Mouse (Mus musculus): ENCODE results near the gene Gm21863. TPM values are rescaled to one million over a fixed set of nuclear protein-coding genes. Genes with fewer than 3 reads are reported as not detected.
"Not testable (repeated sequence)": the region's sequence is repeated elsewhere in the genome, so short reads cannot be mapped to it uniquely, and the experiment has no call there.

Gene Gm21863
- not detected in 2 replicates for polyA plus RNA-seq (2012; ENCODE audit: insufficient read depth, insufficient read length, missing spikeins)

DNA sequence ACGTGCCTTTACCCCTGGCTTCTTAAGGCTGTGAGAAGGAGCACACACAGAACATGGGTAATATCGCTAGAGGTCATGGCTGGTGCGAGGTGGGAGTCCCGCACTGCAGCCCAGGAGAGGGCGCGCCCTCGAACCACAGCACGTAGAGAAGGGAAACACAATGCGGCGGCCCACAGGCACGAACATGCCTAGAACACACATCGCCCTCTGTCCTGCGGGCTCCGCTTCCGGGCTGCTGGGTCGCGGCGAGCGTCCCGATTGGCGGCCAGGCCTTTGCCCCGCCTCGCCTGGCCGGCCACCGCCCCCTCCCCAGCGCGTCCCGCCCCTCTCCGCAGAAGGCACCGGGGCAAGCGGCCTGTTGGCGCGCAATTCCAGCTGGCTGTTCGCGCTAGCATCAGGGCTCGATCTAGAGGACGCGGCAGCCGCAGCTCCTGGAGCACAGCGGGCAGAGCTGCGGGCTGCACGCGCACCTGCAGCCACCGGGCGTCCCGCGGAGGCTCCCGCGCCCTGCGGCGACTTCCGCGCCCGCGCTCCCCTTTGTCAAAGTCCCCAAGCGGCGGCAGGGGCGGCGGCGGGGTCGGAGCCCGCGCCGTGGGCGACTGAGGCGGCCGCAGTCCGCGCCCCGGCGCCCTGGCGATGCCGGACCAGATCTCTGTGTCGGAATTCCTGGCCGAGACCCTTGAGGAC is at the start of gene Gm21863:
Gene Gm21863 (plus strand): TSS at position 637 of the 687 bp plus-strand sequence.
- not testable (repeated sequence) for H3K4me1 ChIP-seq (ENCODE audit: control insufficient read depth, insufficient read depth, insufficient read length, low read length); H3K27ac ChIP-seq (replicated peaks; ENCODE audit: low read depth, low read length); H3K4me3 ChIP-seq (ENCODE audit: insufficient read depth, low read depth, low read length)

DNA sequence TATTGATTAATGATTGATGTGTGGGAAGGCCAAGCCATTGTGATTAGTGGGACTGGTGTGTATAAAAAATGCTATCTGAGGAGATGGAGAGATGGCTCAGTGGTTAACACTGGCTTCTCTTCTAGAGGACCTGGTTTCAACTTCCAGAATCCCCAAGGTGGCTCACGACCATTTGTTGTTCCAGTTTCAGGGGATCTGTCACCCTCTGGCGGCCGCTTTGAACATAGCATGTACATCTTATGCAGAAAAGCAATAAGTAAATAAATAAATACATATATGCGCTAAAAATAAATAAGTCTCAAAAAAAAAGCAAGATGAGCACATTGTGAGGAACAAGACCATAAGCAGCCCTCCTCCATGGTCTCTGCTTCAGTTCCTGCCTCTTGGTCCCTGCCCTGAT is 26.3 kb upstream of the Gm21863 start:
- H3K4me3 ChIP-seq (ENCODE audit: insufficient read depth, low read depth, low read length); H3K27ac ChIP-seq (replicated peaks; ENCODE audit: low read depth, low read length); H3K4me1 ChIP-seq (ENCODE audit: control insufficient read depth, insufficient read depth, insufficient read length, low read length): not testable (repeated sequence)

Measured in brown adipose tissue, adult 24 weeks (tissue).